Mouse (Mus musculus) embryonic facial prominence, embryonic 15.5 days (tissue): Measurements from ENCODE around the gene Inpp5f. TPM values are rescaled to one million over a fixed set of nuclear protein-coding genes. Genes with fewer than 3 reads are reported as not detected.

ENCODE experiments used
- ATAC-seq: fragments of 200-750 bp; cut with Nextera tagmentation; 2 replicates; pipeline ENCODE4 v1.8.0; 2017; ENCODE audit warnings: low read depth, moderate TSS enrichment; ENCODE audit not compliant: insufficient number of reproducible peaks, low FRiP score, low TSS enrichment
- H3K27ac ChIP-seq: fragments of 300-500 bp; sonication (generic); replicated peaks from 2 replicates; pipeline ENCODE4 v1.5.1; 2015; ENCODE audit warnings: mild to moderate bottlenecking, inconsistent platforms
- H3K27me3 ChIP-seq: fragments of 300-500 bp; sonication (generic); 2 replicates; pipeline ENCODE4 v1.6.1; 2015; ENCODE audit warnings: inconsistent platforms
- H3K36me3 ChIP-seq: fragments of 300-500 bp; sonication (generic); 2 replicates; pipeline ENCODE4 v1.6.1; 2015; ENCODE audit warnings: mild to moderate bottlenecking, inconsistent platforms
- H3K4me1 ChIP-seq: fragments of 300-500 bp; sonication (generic); 2 replicates; pipeline ENCODE4 v1.6.1; 2015; ENCODE audit warnings: inconsistent platforms
- H3K4me2 ChIP-seq: fragments of 300-500 bp; sonication (generic); replicated peaks from 2 replicates; pipeline ENCODE4 v1.6.1; 2015; ENCODE audit warnings: mild to moderate bottlenecking, inconsistent platforms
- H3K4me3 ChIP-seq: fragments of 300-500 bp; sonication (generic); replicated peaks from 2 replicates; pipeline ENCODE4 v1.5.1; 2015; ENCODE audit warnings: mild to moderate bottlenecking, inconsistent platforms
- H3K9ac ChIP-seq: fragments of 300-500 bp; sonication (generic); 2 replicates; pipeline ENCODE4 v1.6.1; 2015; ENCODE audit warnings: inconsistent platforms
- H3K9me3 ChIP-seq: fragments of 300-500 bp; sonication (generic); replicated peaks from 2 replicates; pipeline ENCODE4 v1.6.1; 2016; ENCODE audit warnings: inconsistent platforms
- WGBS: fragments of 180-500 bp; shearing (Covaris S2); methylation state at CpG from one replicate; pipeline ENCODE4 v1.1.7; 2015; 5-methylcytosine and 5-hydroxymethylcytosine counted together
- polyA plus RNA-seq: library from polyadenylated mRNA; unstranded; fragments of >200 nt; fragmentation: Nextera tagmentation; extraction: Ambion mirVana; gene quantifications from 2 replicates; pipeline ENCODE4 v1.2.1, GENCODE M21; 2015

Inpp5f gene
- polyA plus RNA-seq, 1 experiment from 2014 or later, result 18.8 TPM

DNA sequence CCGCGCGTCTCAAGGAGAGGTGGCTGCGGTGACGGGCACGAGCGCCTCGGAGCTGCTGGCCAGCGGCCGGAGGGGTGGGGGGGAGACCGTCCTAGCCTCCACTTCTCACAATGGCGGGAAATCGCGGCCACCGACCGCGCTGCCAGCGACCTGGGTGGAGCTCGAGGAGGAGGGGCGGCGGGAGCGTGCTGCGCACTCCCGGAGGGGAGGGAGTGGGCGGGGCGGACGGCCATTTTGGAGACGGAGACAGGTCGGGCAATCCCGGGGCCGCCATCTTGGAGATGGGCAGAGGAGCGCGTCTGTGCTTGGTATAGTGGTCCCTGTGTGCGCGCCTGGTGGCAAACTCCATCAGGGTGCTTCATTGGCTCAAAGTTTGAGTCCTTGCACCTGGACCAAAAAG lies 129.2 kb downstream of the Inpp5f start, which contains the start of gene Mcmbp:
TSS of gene Mcmbp (minus strand) at position 162 of the 400 bp plus-strand sequence.
- ATAC-seq, result peak; percentile 89

DNA sequence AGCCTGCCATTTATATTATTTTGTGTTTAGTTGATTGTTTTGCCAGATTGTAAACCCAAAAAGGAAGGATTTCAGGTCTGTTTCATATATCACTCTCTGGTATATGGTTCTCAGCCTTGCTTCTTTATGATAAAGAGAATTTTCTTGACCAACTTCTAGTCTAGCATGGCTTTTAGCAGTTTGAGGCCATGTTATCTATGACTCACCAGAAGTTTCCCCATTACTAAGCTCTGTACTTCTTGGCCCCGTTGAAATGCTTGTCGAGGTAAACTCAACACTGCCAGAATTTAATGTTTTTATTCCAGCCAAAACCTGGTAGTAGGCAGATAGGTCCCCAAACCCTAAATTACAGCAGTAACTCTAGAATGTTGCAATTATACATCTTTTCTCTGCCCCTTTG lies 132.8 kb downstream of the Inpp5f start:
- Histone ChIP-seq H3K27me3 (peaks cover 5% of the 10 kb centered on the region; the same call in 1 of the 2 replicates), H3K4me2 (peak overlapping the region; percentile 71), H3K36me3 (no peaks in the 10 kb centered on the region), H3K27ac (no peak overlapping the region), H3K4me3 (peak overlapping the region; percentile 93), H3K4me1 (peaks cover 42% of the 10 kb centered on the region), H3K9me3 (no peaks in the 10 kb centered on the region), H3K9ac (no peak overlapping the region)
- 67% methylated on average over 2 of the region's 2 CpGs for WGBS
- ATAC-seq, result no peak

More for the DNA sequence above, 129.2 kb downstream of the Inpp5f start, which contains the start of gene Mcmbp:
- Histone ChIP-seq H3K9ac (peak within 1 kb of the TSS; percentile 99), H3K4me2 (peak within 1 kb of the TSS; percentile 66), H3K4me3 (peak within 1 kb of the TSS; percentile 99), H3K27me3 (peaks cover 5% of the 10 kb centered on the region; the same call in 1 of the 2 replicates), H3K36me3 (no peaks in the 10 kb centered on the region), H3K4me1 (peaks cover 39% of the 10 kb centered on the region), H3K9me3 (no peaks in the 10 kb centered on the region), H3K27ac (peak within 1 kb of the TSS; percentile 85)
- WGBS, result under 1% methylated on average over 35 of the region's 35 CpGs

DNA sequence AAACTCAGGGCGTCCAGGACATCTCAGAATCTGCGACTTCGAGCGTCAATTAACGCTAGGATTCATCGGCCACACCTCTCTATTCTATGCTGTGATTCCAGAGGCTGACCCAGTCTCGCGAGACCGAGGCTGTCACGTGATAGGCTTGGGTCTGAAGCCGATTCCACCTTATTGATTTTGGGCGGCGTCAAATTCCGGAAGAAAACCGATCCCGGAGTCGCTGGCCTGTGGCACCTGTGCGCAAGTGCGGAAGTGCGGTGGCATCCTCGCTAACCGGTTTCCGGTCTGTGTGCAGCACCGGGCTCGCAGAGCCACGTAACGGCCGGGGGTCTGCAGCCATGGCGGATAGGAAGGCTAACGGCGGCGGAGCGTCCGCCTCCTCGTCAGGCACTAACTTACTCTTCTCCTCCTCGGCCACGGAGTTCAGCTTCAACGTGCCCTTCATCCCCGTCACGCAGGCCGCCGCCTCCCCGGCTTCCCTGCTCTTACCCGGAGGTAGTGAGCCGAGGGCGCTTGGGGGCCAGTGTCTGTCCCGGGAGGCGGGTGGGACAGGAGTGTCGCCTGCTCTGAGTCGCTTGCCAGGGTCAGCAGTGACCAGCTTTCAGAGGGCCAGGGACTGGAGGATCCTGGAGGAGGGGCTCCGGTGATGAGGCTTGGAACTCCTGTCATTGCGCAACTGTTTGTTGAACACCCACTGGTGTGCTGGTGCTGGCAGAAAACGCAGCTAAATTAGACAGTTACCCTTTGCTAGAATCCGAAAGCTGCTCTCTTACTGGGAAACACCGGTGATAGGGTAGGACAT lies 133.8 kb downstream of the Inpp5f start, which contains the start of gene Sec23ip:
TSS of gene Sec23ip (plus strand) at position 260 of the 802 bp plus-strand sequence.
- WGBS, result under 1% methylated on average over 55 of the region's 55 CpGs
- peak within 1 kb of the TSS; percentile 71 for H3K4me2 ChIP-seq
- H3K27ac ChIP-seq, result peak within 1 kb of the TSS; percentile 73
- peak within 1 kb of the TSS; percentile 93 for H3K4me3 ChIP-seq
- H3K27me3 ChIP-seq, result peaks cover 5% of the 10 kb centered on the region; the same call in 1 of the 2 replicates
- peak within 1 kb of the TSS; percentile 87 for H3K9ac ChIP-seq
- peaks cover 40% of the 10 kb centered on the region for H3K4me1 ChIP-seq
- peak; percentile 89 for ATAC-seq
- peaks cover under 1% of the 10 kb centered on the region for H3K36me3 ChIP-seq
- H3K9me3 ChIP-seq, result no peaks in the 10 kb centered on the region

Other genes with a start within 250 kb of the Inpp5f start
- 14.0 and 14.8 TPM in 2 replicates for gene Rgs10, start 192.6 kb upstream of the Inpp5f start, polyA plus RNA-seq
- gene Tial1, start 149.6 kb upstream of the Inpp5f start, polyA plus RNA-seq, result 28.5 and 30.4 TPM in 2 replicates
- 22.1 and 22.5 TPM in 2 replicates for gene Bag3, start 87.7 kb upstream of the Inpp5f start, polyA plus RNA-seq
- 53.8 and 54.5 TPM in 2 replicates for gene Mcmbp, start 129.2 kb downstream of the Inpp5f start, polyA plus RNA-seq
- 35.3 and 38.2 TPM in 2 replicates for gene Sec23ip, start 133.6 kb downstream of the Inpp5f start, polyA plus RNA-seq